Mouse (Mus musculus) lung, adult 2 months (tissue): Measurements from ENCODE around the gene Hyal3. TPM values are rescaled to one million over a fixed set of nuclear protein-coding genes. Genes with fewer than 3 reads are reported as not detected.
"Not testable (repeated sequence)": the region's sequence is repeated elsewhere in the genome, so short reads cannot be mapped to it uniquely, and the experiment has no call there.

ENCODE experiments used
- DNase-seq: peaks from one replicate; pipeline ENCODE4 v3.0.0; 2022
- H3K4me1 ChIP-seq: fragments of 200-500 bp; 2 replicates; pipeline ENCODE4 v1.6.1; 2011; ENCODE audit warnings: low read length; ENCODE audit not compliant: control insufficient read depth, insufficient read depth
- H3K4me3 ChIP-seq: fragments of 200-500 bp; replicated peaks from 2 replicates; pipeline ENCODE3; 2011; ENCODE audit warnings: low read depth, mild to moderate bottlenecking, control low read depth, low read length; ENCODE audit errors: extremely low read depth
- CTCF ChIP-seq: fragments of 200-500 bp; IDR thresholded peaks from 2 replicates; pipeline ENCODE4 v1.5.1; 2011; ENCODE audit warnings: mild to moderate bottlenecking, low read length, control low read depth; ENCODE audit not compliant: insufficient read depth
- POLR2A ChIP-seq: fragments of 200-500 bp; IDR thresholded peaks from 2 replicates; pipeline ENCODE4 v1.6.1; 2011; ENCODE audit warnings: low read depth, mild to moderate bottlenecking, control low read depth, low read length, borderline replicate concordance; ENCODE audit errors: extremely low read depth
- WGBS: fragments of 180-500 bp; shearing (Covaris S2); methylation state at CpG from one replicate; pipeline ENCODE4 v1.1.7; 2018; 5-methylcytosine and 5-hydroxymethylcytosine counted together
- polyA plus RNA-seq: library from polyadenylated mRNA; depleted of rRNA; stranded (reverse); fragments of >200 nt; gene quantifications from 2 replicates; pipeline ENCODE4 v1.2.3, GENCODE M21; 2012

Hyal3 gene
- polyA plus RNA-seq, 1 experiment: 1.7 TPM

DNA sequence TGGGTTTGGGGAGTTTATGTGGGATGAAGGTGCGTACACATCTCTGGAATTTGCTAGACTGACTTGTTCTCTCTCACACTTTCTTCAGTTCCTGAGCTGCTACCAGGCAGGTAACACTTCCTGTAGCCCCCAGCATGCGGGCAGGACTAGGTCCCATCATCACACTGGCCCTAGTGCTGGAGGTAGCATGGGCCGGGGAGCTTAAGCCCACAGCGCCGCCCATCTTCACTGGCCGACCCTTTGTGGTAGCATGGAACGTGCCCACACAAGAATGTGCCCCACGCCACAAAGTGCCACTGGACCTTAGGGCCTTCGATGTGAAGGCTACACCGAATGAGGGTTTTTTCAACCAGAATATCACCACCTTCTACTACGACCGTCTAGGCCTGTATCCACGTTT, 10.6 kb upstream of the Hyal3 start:
- H3K4me3 ChIP-seq: peak overlapping the region; percentile 91
- peaks cover 14% of the 10 kb centered on the region for H3K4me1 ChIP-seq
- WGBS: 29% methylated on average over 13 of the region's 13 CpGs
- no peak for DNase-seq
- TF ChIP-seq POLR2A (peak; percentile 28; the same call in 1 of the 2 replicates), CTCF (no peak)

DNA sequence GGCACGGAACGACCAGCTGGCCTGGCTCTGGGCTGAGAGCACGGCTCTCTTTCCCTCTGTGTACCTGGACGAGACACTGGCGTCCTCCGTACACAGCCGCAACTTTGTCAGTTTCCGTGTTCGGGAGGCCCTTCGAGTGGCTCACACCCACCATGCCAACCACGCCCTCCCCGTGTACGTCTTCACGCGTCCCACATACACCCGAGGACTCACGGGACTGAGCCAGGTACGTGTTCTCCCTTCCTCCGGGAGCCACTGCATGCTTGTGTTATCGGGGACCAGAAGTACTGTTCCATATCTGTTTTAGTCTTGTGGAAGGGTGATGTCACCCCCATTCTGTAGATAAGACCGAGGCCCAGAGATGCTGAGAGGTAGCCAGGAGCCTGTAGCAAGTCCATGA, 9.8 kb upstream of the Hyal3 start:
- 54% methylated on average over 21 of the region's 21 CpGs for WGBS
- H3K4me1 ChIP-seq: peaks cover 14% of the 10 kb centered on the region
- no peak for DNase-seq
- peak overlapping the region; percentile 91 for H3K4me3 ChIP-seq
- TF ChIP-seq CTCF (no peak), POLR2A (peak; percentile 47; the same call in 1 of the 2 replicates)

DNA sequence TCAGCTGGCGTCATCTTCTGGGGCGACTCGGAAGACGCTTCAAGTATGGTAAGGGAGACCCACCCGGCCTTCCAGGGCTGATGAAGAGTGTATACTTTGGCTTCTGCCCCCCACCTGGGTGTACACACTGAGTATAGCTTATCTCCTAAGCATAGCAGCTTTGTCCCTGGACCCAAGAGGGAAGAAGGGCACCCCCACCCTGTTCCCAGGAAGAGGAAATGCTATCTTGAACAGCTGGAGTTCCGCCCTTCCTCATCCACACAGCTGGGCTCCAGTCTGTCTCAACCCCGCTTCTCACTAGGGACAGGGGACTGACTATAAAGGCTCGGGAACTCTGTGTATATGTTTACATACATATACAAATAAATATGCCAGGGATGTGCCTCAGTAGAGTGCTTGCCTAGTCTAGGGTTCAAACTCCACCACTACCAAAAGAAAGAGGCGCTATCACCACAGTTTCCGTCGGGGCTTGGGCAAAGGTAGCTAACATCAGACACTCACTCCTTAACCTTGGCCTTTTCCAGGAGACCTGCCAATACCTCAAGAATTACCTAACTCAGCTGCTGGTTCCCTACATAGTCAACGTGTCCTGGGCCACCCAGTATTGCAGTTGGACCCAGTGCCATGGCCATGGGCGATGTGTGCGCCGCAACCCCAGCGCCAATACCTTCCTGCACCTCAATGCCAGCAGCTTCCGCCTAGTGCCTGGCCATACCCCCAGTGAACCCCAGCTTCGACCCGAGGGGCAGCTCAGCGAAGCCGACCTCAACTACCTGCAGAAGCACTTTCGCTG, 8.9 kb upstream of the Hyal3 start:
- TF ChIP-seq POLR2A: no peak; the same call in 1 of the 2 replicates
- no peak for TF ChIP-seq CTCF
- 74% methylated on average over 22 of the region's 22 CpGs for WGBS
- DNase-seq: no peak
- Histone ChIP-seq H3K4me1 (peaks cover 18% of the 10 kb centered on the region), H3K4me3 (peak overlapping the region; percentile 91)

DNA sequence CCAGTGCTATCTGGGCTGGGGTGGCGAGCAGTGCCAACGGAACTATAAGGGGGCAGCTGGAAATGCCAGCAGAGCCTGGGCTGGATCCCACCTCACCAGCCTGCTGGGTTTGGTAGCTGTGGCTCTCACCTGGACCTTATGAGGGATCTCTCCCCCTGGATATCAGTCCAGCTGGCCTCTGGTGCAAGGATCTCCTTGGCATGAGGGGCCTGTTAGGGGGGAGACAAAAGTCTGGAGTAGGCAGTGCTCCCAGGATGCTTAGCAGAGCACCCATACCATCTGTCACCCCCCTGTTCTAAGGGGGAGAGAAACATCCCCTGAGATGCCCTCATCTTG, 8.3 kb upstream of the Hyal3 start:
- 93% methylated on average over 2 of the region's 2 CpGs for WGBS
- no peak overlapping the region for H3K4me3 ChIP-seq
- TF ChIP-seq CTCF (no peak), POLR2A (no peak)

DNA sequence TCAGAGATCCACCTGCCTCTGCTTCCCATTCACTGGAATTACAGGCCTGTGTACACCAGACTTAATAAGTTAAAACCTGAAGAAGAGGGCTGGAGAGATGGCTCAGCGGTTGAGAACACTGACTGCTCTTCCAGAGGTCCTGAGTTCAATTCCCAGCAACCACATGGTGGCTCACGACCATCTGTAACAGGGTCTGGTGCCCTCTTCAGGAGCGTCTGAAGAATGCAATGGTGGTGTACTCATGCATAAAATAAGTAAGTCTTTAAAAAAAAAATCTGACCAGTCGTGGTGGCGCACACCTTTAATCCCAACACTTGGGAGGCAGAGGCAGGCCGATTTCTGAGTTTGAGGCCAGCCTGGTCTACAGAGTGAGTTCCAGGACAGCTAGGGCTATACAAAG, 6.8 kb upstream of the Hyal3 start:
- WGBS: 90% methylated on average over 6 of the region's 6 CpGs
- H3K4me1 ChIP-seq: peaks cover 24% of the 10 kb centered on the region
- H3K4me3 ChIP-seq, DNase-seq: not testable (repeated sequence)

More for the DNA sequence above, 8.3 kb upstream of the Hyal3 start:
- no peak for DNase-seq
- peaks cover 18% of the 10 kb centered on the region for H3K4me1 ChIP-seq

DNA sequence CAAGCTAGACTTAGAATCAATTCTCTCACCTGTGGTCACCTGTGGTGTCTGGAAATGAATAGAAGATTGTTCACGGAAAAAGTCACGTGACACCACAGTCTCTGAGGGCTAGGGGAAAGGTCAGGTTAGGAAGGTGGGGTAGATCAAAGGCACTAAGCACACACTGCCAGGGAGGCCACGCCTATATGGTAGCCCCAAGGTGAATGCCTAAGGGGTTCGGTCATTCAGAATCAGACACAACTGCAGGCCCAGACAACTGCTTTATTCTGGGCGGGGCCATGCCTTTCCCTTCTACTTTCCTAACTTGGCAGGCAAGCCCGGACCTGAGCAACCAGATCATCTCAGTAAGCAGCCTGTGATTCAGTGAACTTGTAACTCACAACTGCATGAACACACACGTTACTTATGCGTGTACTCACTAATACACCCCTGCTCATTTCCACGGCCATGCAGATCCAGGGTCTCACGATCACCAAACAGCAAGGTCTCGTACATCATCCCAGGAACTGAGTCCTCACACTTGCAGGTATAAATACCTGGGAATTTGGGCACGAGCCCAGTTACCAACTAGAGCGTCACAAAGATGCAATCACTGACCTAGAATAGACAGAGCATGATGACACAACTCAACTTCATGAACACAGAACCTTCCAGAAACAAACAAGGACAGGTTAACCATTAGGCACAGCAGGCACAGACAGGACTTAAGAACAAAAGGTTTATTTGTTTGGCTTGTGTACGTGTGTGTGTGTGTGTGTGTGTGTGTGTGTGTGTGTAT, 4.8 kb upstream of the Hyal3 start:
- no peak for DNase-seq
- WGBS: 64% methylated on average over 14 of the region's 14 CpGs
- no peak for TF ChIP-seq CTCF
- TF ChIP-seq POLR2A: no peak
- Histone ChIP-seq H3K4me3 (no peak overlapping the region), H3K4me1 (peaks cover 17% of the 10 kb centered on the region)

DNA sequence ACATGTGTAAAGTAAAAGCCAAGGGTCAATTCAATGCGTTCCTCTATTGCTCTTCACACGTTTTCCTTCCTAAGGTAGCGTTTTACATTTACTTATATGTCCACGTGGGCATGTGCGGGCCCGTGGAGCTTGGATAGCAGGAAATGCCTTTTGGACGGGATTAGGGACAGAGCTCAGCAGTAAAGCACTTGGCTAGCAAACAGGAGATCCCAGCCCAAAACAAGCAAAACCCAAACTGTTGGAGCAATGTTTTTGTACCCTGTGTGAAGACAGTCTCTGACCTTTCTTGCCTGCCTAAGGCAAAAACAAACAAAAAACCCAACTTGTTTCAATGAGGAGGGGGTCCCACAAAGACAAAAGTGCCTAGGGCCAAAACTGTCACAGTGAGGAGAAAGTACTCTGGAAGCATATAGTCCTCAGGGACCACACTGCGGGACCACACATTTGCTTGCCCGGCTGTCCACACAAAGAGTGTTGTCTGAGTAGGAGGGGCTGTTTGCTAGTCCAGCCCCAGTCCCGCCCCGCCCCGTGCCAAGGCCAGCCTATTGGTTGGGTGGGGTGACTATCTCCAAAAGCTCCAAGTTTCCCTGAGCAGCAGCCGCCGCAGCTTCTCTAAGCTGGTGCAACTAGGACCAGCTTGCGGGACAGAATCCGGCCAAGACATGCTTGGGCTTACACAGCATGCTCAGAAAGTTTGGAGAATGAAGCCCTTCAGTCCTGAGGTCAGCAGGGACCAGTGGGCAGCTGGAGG, 4.1 kb upstream of the Hyal3 start, which contains the start of gene Hyal1:
Hyal1 (plus strand) TSS at position 571 of the 751 bp plus-strand sequence.
- H3K4me1 ChIP-seq: peaks cover 16% of the 10 kb centered on the region
- H3K4me3 ChIP-seq: peak within 1 kb of the TSS; percentile 63
- 11% methylated on average over 16 of the region's 16 CpGs for WGBS
- TF ChIP-seq CTCF (no peak), POLR2A (peak; percentile 89; the same call in 1 of the 2 replicates)
- DNase-seq: peak; percentile 71

DNA sequence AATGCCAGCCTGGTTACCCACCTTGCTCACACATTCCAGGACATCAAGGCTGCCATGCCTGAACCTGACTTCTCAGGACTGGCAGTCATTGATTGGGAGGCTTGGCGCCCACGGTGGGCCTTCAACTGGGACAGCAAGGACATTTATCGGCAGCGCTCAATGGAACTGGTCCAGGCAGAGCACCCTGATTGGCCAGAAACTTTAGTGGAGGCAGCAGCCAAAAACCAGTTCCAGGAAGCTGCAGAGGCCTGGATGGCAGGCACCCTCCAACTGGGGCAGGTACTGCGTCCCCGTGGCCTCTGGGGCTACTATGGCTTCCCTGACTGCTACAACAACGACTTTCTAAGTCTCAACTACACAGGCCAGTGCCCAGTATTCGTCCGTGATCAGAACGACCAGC, 2.7 kb upstream of the Hyal3 start:
- TF ChIP-seq CTCF: no peak
- TF ChIP-seq POLR2A: no peak
- 91% methylated on average over 10 of the region's 10 CpGs for WGBS
- DNase-seq: no peak

DNA sequence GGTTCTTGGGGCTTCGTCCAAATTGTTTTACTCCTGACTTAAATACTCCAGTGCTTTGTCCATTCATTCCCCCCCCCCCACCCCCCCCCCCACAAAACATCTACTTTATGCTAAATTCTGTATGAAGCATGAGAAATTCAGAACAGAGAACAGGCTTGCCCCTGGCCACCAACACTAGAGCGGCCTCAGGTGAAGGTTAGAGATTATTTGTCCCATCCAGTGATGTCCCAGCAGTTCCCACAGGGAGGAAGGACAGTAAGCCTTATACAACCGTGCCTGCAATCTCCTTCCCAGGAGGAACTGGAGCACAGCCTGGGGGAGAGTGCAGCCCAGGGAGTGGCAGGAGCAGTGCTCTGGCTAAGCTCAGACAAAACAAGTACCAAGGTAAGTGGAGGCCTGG, 2.0 kb upstream of the Hyal3 start, which contains the start of gene Naa80:
Naa80 (plus strand) TSS at position 301 of the 400 bp plus-strand sequence.
- TF ChIP-seq POLR2A (no peak), CTCF (no peak)
- Histone ChIP-seq H3K4me3 (no peak within 1 kb of the TSS), H3K4me1 (peaks cover 15% of the 10 kb centered on the region; the same call in 1 of the 2 replicates)

More for the DNA sequence above, 2.7 kb upstream of the Hyal3 start:
- Histone ChIP-seq H3K4me3 (no peak overlapping the region), H3K4me1 (peaks cover 15% of the 10 kb centered on the region; the same call in 1 of the 2 replicates)

More for the DNA sequence above, 2.0 kb upstream of the Hyal3 start, which contains the start of gene Naa80:
- DNase-seq: no peak
- WGBS: 77% methylated on average over 3 of the region's 3 CpGs
